Mouse (Mus musculus) kidney, adult 2 months (tissue): Measurements from ENCODE around the gene Psrc1. TPM values are rescaled to one million over a fixed set of nuclear protein-coding genes. Genes with fewer than 3 reads are reported as not detected.

Source experiments
- DNase-seq: peaks from one replicate; pipeline ENCODE4 v3.0.0; 2021
- H3K27ac ChIP-seq: fragments of 200-500 bp; 2 replicates; pipeline ENCODE4 v1.5.1; 2012; ENCODE audit warnings: low read depth, low read length, control low read depth, inconsistent platforms; ENCODE audit not compliant: insufficient read depth
- H3K27me3 ChIP-seq: fragments of 200-500 bp; replicated peaks from 2 replicates; pipeline ENCODE4 v1.6.1; 2012; ENCODE audit warnings: mild to moderate bottlenecking, moderate library complexity, low read length, inconsistent platforms; ENCODE audit not compliant: control insufficient read depth, insufficient read depth
- H3K36me3 ChIP-seq: fragments of 200-500 bp; 2 replicates; pipeline ENCODE4 v1.6.1; 2012; ENCODE audit warnings: mild to moderate bottlenecking, moderate library complexity, low read length, inconsistent platforms; ENCODE audit not compliant: control insufficient read depth, insufficient read depth
- H3K4me1 ChIP-seq: fragments of 200-500 bp; 2 replicates; pipeline ENCODE4 v1.6.1; 2011; ENCODE audit warnings: low read length; ENCODE audit not compliant: control insufficient read depth, insufficient read depth
- H3K4me3 ChIP-seq: fragments of 200-500 bp; 2 replicates; pipeline ENCODE4 v1.5.1; 2011; ENCODE audit warnings: mild to moderate bottlenecking, low read depth, low read length, control low read depth; ENCODE audit not compliant: insufficient read depth
- CTCF ChIP-seq: fragments of 200-500 bp; conservative IDR thresholded peaks from 2 replicates; pipeline ENCODE4 v1.5.1; 2011; ENCODE audit warnings: low read depth, mild to moderate bottlenecking, control low read depth, low read length, moderate library complexity, mixed read lengths; ENCODE audit not compliant: insufficient read depth, insufficient read length
- POLR2A ChIP-seq: fragments of 200-500 bp; IDR thresholded peaks from one replicate; pipeline ENCODE4 v1.6.1; 2011; ENCODE audit warnings: low read depth, low read length, control low read depth
- WGBS: fragments of 180-500 bp; shearing (Covaris S2); methylation state at CpG from one replicate; pipeline ENCODE4 v1.1.7; 2018; 5-methylcytosine and 5-hydroxymethylcytosine counted together
- polyA plus RNA-seq: library from polyadenylated mRNA; depleted of rRNA; stranded (reverse); fragments of >200 nt; gene quantifications from 2 replicates; pipeline ENCODE4 v1.2.3, GENCODE M21; 2012

Gene Psrc1
- polyA plus RNA-seq, 1 experiment, result 1.7 TPM

- no peaks in the 10 kb centered on the region for H3K36me3 ChIP-seq
- H3K27me3 ChIP-seq, result no peaks in the 10 kb centered on the region
- WGBS, result under 1% methylated on average over 5 of the region's 5 CpGs
- no peak overlapping the region for H3K4me3 ChIP-seq
- H3K27ac ChIP-seq, result no peak overlapping the region
- no peak for TF ChIP-seq POLR2A
- TF ChIP-seq CTCF, result peak; percentile 99
- DNase-seq, result peak; percentile 98
- peaks cover 13% of the 10 kb centered on the region; the same call in 1 of the 2 replicates for H3K4me1 ChIP-seq
Observed at GRCm38 (mm10) chr3:108389111-108389545, 5.5 kb downstream of the Psrc1 start.

GRCm38 (mm10) chr3:108392299-108392698, 8.7 kb downstream of the Psrc1 start:
- TF ChIP-seq CTCF, result no peak
- peak; percentile 57 for TF ChIP-seq POLR2A

GRCm38 (mm10) chr3:108392793-108393192, 9.2 kb downstream of the Psrc1 start:
- peak overlapping the region; percentile 85 for H3K27ac ChIP-seq
- WGBS, result 46% methylated on average over 15 of the region's 15 CpGs
- no peak for DNase-seq
- H3K4me3 ChIP-seq, result peak overlapping the region; percentile 55
- H3K36me3 ChIP-seq, result no peaks in the 10 kb centered on the region
- no peaks in the 10 kb centered on the region for H3K27me3 ChIP-seq
- TF ChIP-seq CTCF (no peak), POLR2A (no peak)
- H3K4me1 ChIP-seq, result peaks cover 13% of the 10 kb centered on the region; the same call in 1 of the 2 replicates

More at GRCm38 (mm10) chr3:108392299-108392698, 8.7 kb downstream of the Psrc1 start:
- 38% methylated on average over 10 of the region's 10 CpGs for WGBS
- no peaks in the 10 kb centered on the region for H3K36me3 ChIP-seq
- H3K27me3 ChIP-seq, result no peaks in the 10 kb centered on the region
- H3K27ac ChIP-seq, result peak overlapping the region; percentile 95
- peak; percentile 90 for DNase-seq
- peaks cover 13% of the 10 kb centered on the region; the same call in 1 of the 2 replicates for H3K4me1 ChIP-seq
- peak overlapping the region; percentile 55 for H3K4me3 ChIP-seq

DNA sequence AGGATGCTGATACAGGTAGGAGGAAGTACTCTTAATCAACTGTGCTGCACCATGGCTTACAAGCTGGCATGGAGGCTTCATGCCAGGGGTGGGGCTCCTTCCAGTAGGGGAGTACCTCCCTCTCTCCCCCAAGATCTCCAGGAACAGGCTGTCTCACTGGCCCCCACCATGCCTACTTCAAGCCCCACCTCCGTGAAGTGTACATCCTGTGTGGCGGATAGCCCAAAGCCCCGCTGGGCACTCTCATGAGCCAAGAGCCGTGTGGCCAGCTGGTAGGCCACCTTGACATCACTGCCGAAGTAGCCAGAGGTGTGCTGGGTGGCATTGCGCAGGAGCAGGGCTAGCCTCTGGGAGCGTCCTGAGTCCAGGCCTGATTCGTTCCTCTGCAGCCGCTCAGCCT, 14.6 kb downstream of the Psrc1 start:
- TF ChIP-seq POLR2A, result no peak
- no peak for TF ChIP-seq CTCF
- Histone ChIP-seq H3K27me3 (no peaks in the 10 kb centered on the region), H3K36me3 (no peaks in the 10 kb centered on the region), H3K4me1 (peaks cover 6% of the 10 kb centered on the region), H3K27ac (no peak overlapping the region), H3K4me3 (no peak overlapping the region)
- WGBS, result 89% methylated on average over 9 of the region's 9 CpGs
- no peak for DNase-seq

DNA sequence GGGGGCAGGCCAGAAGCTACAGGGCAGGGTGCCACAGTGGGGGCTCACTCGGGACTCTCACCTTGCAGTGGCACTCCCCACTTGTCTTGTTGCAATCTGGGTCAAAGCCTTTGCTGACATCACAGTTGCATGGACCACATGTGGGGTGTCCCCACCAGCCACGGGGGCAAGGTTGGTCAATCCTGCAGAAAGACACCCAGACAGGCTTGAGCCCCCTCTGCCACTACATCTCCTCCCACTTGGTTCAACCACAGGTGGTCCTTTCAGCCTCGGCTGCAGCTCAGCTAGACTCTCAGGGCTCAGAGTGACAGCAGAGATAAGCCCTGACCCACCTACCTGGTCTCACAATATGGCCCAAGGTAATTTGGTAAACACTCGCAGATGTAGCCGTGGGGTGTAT, 16.8 kb downstream of the Psrc1 start:
- Histone ChIP-seq H3K4me1 (peaks cover 6% of the 10 kb centered on the region), H3K27me3 (no peaks in the 10 kb centered on the region), H3K36me3 (no peaks in the 10 kb centered on the region), H3K4me3 (no peak overlapping the region), H3K27ac (no peak overlapping the region)
- 88% methylated on average over 5 of the region's 5 CpGs for WGBS
- TF ChIP-seq POLR2A (no peak), CTCF (no peak)
- no peak for DNase-seq

- TF ChIP-seq CTCF (peak; percentile 82), POLR2A (no peak)
- Histone ChIP-seq H3K4me3 (no peak overlapping the region), H3K27ac (peak overlapping the region; percentile 17; the same call in 1 of the 2 replicates), H3K36me3 (no peaks in the 10 kb centered on the region), H3K4me1 (peaks cover 6% of the 10 kb centered on the region), H3K27me3 (no peaks in the 10 kb centered on the region)
- WGBS, result 28% methylated on average over 22 of the region's 22 CpGs
- DNase-seq, result peak; percentile 97
Observed at GRCm38 (mm10) chr3:108401692-108402527, 18.3 kb downstream of the Psrc1 start.

- H3K27me3 ChIP-seq, result no peaks in the 10 kb centered on the region
- WGBS, result 66% methylated on average over 15 of the region's 15 CpGs
- peak overlapping the region; percentile 17; the same call in 1 of the 2 replicates for H3K27ac ChIP-seq
- H3K36me3 ChIP-seq, result no peaks in the 10 kb centered on the region
- peaks cover 6% of the 10 kb centered on the region for H3K4me1 ChIP-seq
- TF ChIP-seq POLR2A, result no peak
- peak; percentile 52 for DNase-seq
- no peak overlapping the region for H3K4me3 ChIP-seq
Observed at GRCm38 (mm10) chr3:108402528-108402920, 18.9 kb downstream of the Psrc1 start.
